Comparison of ENCODE assay signal across 8 mouse cellular contexts in genomic region chr13:21408805-21409459, GRCm38 (mm10). TPM values are rescaled to one million over a fixed set of nuclear protein-coding genes. Genes with fewer than 3 reads are reported as not detected.
DNase-seq lines count a peak whose midpoint lies in the region; ATAC-seq lines count a peak whose summit lies in the region.
"Had no signal": no experiment of that assay in that cellular context is flagged by ENCODE, and none has a peak within 500 bp of the region (broad histone marks: within the 10 kb centered on the region; RNA-seq: fewer than 3 reads in every experiment).

No protein-coding gene starts in this region.

- no peaks in the 10 kb centered on the region for H3K36me3 ChIP-seq in lung, embryonic 15.5 days
- H3K36me3 ChIP-seq in forebrain, embryonic 12.5 days (replicated peaks), result no peaks in the 10 kb centered on the region
- H3K36me3 ChIP-seq in limb, embryonic 11.5 days (ENCODE audit: control insufficient read depth, insufficient read depth, low read length), result no peaks in the 10 kb centered on the region
- no peaks in the 10 kb centered on the region for H3K36me3 ChIP-seq in neural tube, embryonic 15.5 days

- H3K27me3 ChIP-seq in lung, embryonic 15.5 days, result no peaks in the 10 kb centered on the region
- 0 out of 2 replicates have a peak, but pooled peaks cover 9% of the 10 kb centered on the region for H3K27me3 ChIP-seq in forebrain, embryonic 12.5 days
- H3K27me3 ChIP-seq in limb, embryonic 11.5 days (ENCODE audit: control insufficient read depth, insufficient read depth, low read length), result no peaks in the 10 kb centered on the region
- 0 out of 2 replicates have a peak, but pooled peaks cover 3% of the 10 kb centered on the region for H3K27me3 ChIP-seq in neural tube, embryonic 15.5 days (replicated peaks)

- DNase-seq in lung, postnatal 36 days, result no peak
- no peak for DNase-seq in limb, embryonic 11.5 days (ENCODE audit: low spot score)
- DNase-seq in layer of hippocampus, adult 18-20 months (ENCODE audit: low spot score in 2 of 2), result no peak
- no peak for DNase-seq in c-Kit-positive CD71-positive TER-119-positive erythroid progenitor cells, embryonic 14.5 days (ENCODE audit: low spot score)

- H3K4me3 ChIP-seq in lung, embryonic 15.5 days, result peak overlapping the region; percentile 46
- H3K4me3 ChIP-seq in forebrain, embryonic 12.5 days (replicated peaks), result peak overlapping the region; percentile 48
- H3K4me3 ChIP-seq in limb, embryonic 11.5 days (ENCODE audit: low read depth, low read length), result peak overlapping the region; percentile 31
- H3K4me3 ChIP-seq in neural tube, embryonic 15.5 days (replicated peaks), result peak overlapping the region; percentile 58

- H3K9me3 ChIP-seq in lung, embryonic 15.5 days, result no peaks in the 10 kb centered on the region
- no peaks in the 10 kb centered on the region for H3K9me3 ChIP-seq in forebrain, embryonic 12.5 days
- no peaks in the 10 kb centered on the region for H3K9me3 ChIP-seq in limb, embryonic 11.5 days (ENCODE audit: control insufficient read depth, low read length)
- H3K9me3 ChIP-seq in neural tube, embryonic 15.5 days (replicated peaks), result no peaks in the 10 kb centered on the region

- peak overlapping the region; percentile 70 for H3K4me2 ChIP-seq in lung, embryonic 15.5 days
- H3K4me2 ChIP-seq in forebrain, embryonic 12.5 days, result peak overlapping the region; percentile 66
- H3K4me2 ChIP-seq in limb, embryonic 11.5 days (ENCODE audit: low read depth, severe bottlenecking), result peak overlapping the region; percentile 74
- peak overlapping the region; percentile 67 for H3K4me2 ChIP-seq in neural tube, embryonic 15.5 days

- peak overlapping the region; percentile 27; the same call in 1 of the 2 replicates for H3K9ac ChIP-seq in lung, embryonic 15.5 days
- H3K9ac ChIP-seq in forebrain, embryonic 12.5 days, result peak overlapping the region; percentile 69
- peak overlapping the region; percentile 41 for H3K9ac ChIP-seq in limb, embryonic 11.5 days (ENCODE audit: low read length)
- H3K9ac ChIP-seq in neural tube, embryonic 15.5 days (replicated peaks), result peak overlapping the region; percentile 75

- ATAC-seq in lung, embryonic 15.5 days (ENCODE audit: borderline replicate concordance, extremely low read depth, low FRiP score, low TSS enrichment), result no peak
- peak; percentile 18 for ATAC-seq in forebrain, embryonic 12.5 days (ENCODE audit: low FRiP score)
- peak; percentile 78 for ATAC-seq in limb, embryonic 11.5 days (ENCODE audit: insufficient number of reproducible peaks, low FRiP score, low TSS enrichment, low read depth)
- peak; percentile 37; the same call in 1 of the 2 replicates for ATAC-seq in neural tube, embryonic 15.5 days (ENCODE audit: low FRiP score)

- WGBS in lung, embryonic 15.5 days, result 48% methylated on average over 11 of the region's 11 CpGs
- WGBS in forebrain, embryonic 12.5 days, result 59% methylated on average over 11 of the region's 11 CpGs
- 54% methylated on average over 11 of the region's 11 CpGs for WGBS in limb, embryonic 11.5 days
- WGBS in neural tube, embryonic 15.5 days, result 51% methylated on average over 11 of the region's 11 CpGs

- H3K27ac ChIP-seq in lung, embryonic 15.5 days, result peak overlapping the region; percentile 6; the same call in 1 of the 2 replicates
- peak overlapping the region; percentile 59; the same call in 1 of the 2 replicates for H3K27ac ChIP-seq in forebrain, embryonic 12.5 days
- no peak overlapping the region for H3K27ac ChIP-seq in limb, embryonic 11.5 days (replicated peaks; ENCODE audit: low read depth, low read length)
- peak overlapping the region; percentile 89 for H3K27ac ChIP-seq in neural tube, embryonic 15.5 days (replicated peaks)

- peaks cover 11% of the 10 kb centered on the region; the same call in 1 of the 2 replicates for H3K4me1 ChIP-seq in lung, embryonic 15.5 days
- H3K4me1 ChIP-seq in forebrain, embryonic 12.5 days, result peaks cover 7% of the 10 kb centered on the region
- no peaks in the 10 kb centered on the region for H3K4me1 ChIP-seq in limb, embryonic 11.5 days (ENCODE audit: control insufficient read depth, insufficient read depth, low read length)
- H3K4me1 ChIP-seq in neural tube, embryonic 15.5 days, result peaks cover 14% of the 10 kb centered on the region

RNA-seq across cellular contexts. Expression of gene Zkscan3, which starts 6.4 kb away (rescaled TPM):
- polyA plus RNA-seq in lung, embryonic 15.5 days (2015; fragmentation: Nextera tagmentation; extraction: Ambion mirVana), result 83.4 and 90.4 TPM in 2 replicates
- polyA plus RNA-seq in forebrain, embryonic 12.5 days (2016; fragmentation: Nextera tagmentation; extraction: Ambion mirVana), result 96.5 and 97.3 TPM in 2 replicates
- 94.2 and 97.2 TPM in 2 replicates for polyA plus RNA-seq in limb, embryonic 11.5 days (2014; fragmentation: Nextera tagmentation; extraction: Ambion mirVana)
- polyA plus RNA-seq in neural tube, embryonic 15.5 days (2015; fragmentation: Nextera tagmentation; extraction: Ambion mirVana), result 63.5 and 63.7 TPM in 2 replicates
- 10 to 100 TPM; 36.9 to 41.3 TPM for total RNA-seq in layer of hippocampus, adult 18-20 months (2021)

RNA-seq across cellular contexts. Expression of gene Pgbd1, which starts 31.9 kb away (rescaled TPM):
- 2.8 and 3.0 TPM in 2 replicates for polyA plus RNA-seq in lung, embryonic 15.5 days (2015; fragmentation: Nextera tagmentation; extraction: Ambion mirVana)
- polyA plus RNA-seq in forebrain, embryonic 12.5 days (2016; fragmentation: Nextera tagmentation; extraction: Ambion mirVana), result 5.6 and 6.2 TPM in 2 replicates
- 5.4 and 5.7 TPM in 2 replicates for polyA plus RNA-seq in limb, embryonic 11.5 days (2014; fragmentation: Nextera tagmentation; extraction: Ambion mirVana)
- polyA plus RNA-seq in neural tube, embryonic 15.5 days (2015; fragmentation: Nextera tagmentation; extraction: Ambion mirVana), result 3.0 and 3.1 TPM in 2 replicates
- total RNA-seq in layer of hippocampus, adult 18-20 months (2021), result 1 to 10 TPM; 1.1 to 1.6 TPM

RNA-seq across cellular contexts. Expression of gene Zscan26, which starts 44.6 kb away (rescaled TPM):
- 31.3 and 33.8 TPM in 2 replicates for polyA plus RNA-seq in lung, embryonic 15.5 days (2015; fragmentation: Nextera tagmentation; extraction: Ambion mirVana)
- polyA plus RNA-seq in forebrain, embryonic 12.5 days (2016; fragmentation: Nextera tagmentation; extraction: Ambion mirVana), result 20.9 and 21.3 TPM in 2 replicates
- 22.0 and 25.6 TPM in 2 replicates for polyA plus RNA-seq in limb, embryonic 11.5 days (2014; fragmentation: Nextera tagmentation; extraction: Ambion mirVana)
- polyA plus RNA-seq in neural tube, embryonic 15.5 days (2015; fragmentation: Nextera tagmentation; extraction: Ambion mirVana), result 25.7 TPM in 2 replicates
- total RNA-seq in layer of hippocampus, adult 18-20 months (2021), result 10 to 100 TPM; 54.4 to 55.9 TPM

RNA-seq across cellular contexts. Expression of gene Zscan12, which starts 46.3 kb away (rescaled TPM):
- polyA plus RNA-seq in lung, embryonic 15.5 days (2015; fragmentation: Nextera tagmentation; extraction: Ambion mirVana), result 12.6 and 13.3 TPM in 2 replicates
- polyA plus RNA-seq in forebrain, embryonic 12.5 days (2016; fragmentation: Nextera tagmentation; extraction: Ambion mirVana), result 20.1 and 20.2 TPM in 2 replicates
- 20.2 and 20.3 TPM in 2 replicates for polyA plus RNA-seq in limb, embryonic 11.5 days (2014; fragmentation: Nextera tagmentation; extraction: Ambion mirVana)
- 12.4 and 13.0 TPM in 2 replicates for polyA plus RNA-seq in neural tube, embryonic 15.5 days (2015; fragmentation: Nextera tagmentation; extraction: Ambion mirVana)
- 1 to 10 TPM; 8.6 TPM for total RNA-seq in layer of hippocampus, adult 18-20 months (2021)

RNA-seq across cellular contexts. Expression of gene Nkapl, which starts 59.4 kb away (rescaled TPM):
- polyA plus RNA-seq in lung, embryonic 15.5 days (2015; fragmentation: Nextera tagmentation; extraction: Ambion mirVana), result 3.1 and 3.8 TPM in 2 replicates
- polyA plus RNA-seq in forebrain, embryonic 12.5 days (2016; fragmentation: Nextera tagmentation; extraction: Ambion mirVana), result 3.1 and 3.3 TPM in 2 replicates
- polyA plus RNA-seq in limb, embryonic 11.5 days (2014; fragmentation: Nextera tagmentation; extraction: Ambion mirVana), result 2.5 and 2.8 TPM in 2 replicates
- polyA plus RNA-seq in neural tube, embryonic 15.5 days (2015; fragmentation: Nextera tagmentation; extraction: Ambion mirVana), result 3.0 TPM in 2 replicates
- under 1 TPM; 0.57 to 0.96 TPM for total RNA-seq in layer of hippocampus, adult 18-20 months (2021)
- total RNA-seq: neutrophil, adult 5-6 weeks had no signal
